Comparison of ENCODE assay signal across 8 mouse cellular contexts in genomic region chr6:71272316-71272741, GRCm38 (mm10). TPM values are rescaled to one million over a fixed set of nuclear protein-coding genes. Genes with fewer than 3 reads are reported as not detected.
DNase-seq lines count a peak whose midpoint lies in the region; ATAC-seq and TF ChIP-seq lines count a peak whose summit lies in the region.

No protein-coding gene starts in this region.

- H3K27me3 ChIP-seq in C2C12 (ENCODE audit: control insufficient read depth, insufficient read depth, insufficient read length): no peaks in the 10 kb centered on the region
- no peaks in the 10 kb centered on the region for H3K27me3 ChIP-seq in embryonic facial prominence, embryonic 10.5 days (replicated peaks; ENCODE audit: low read depth, poor library complexity, severe bottlenecking)
- H3K27me3 ChIP-seq in intestine, embryonic 16.5 days (replicated peaks; ENCODE audit: control insufficient read depth, insufficient read depth, low read length): no peaks in the 10 kb centered on the region
- H3K27me3 ChIP-seq in midbrain, embryonic 15.5 days (replicated peaks): no peaks in the 10 kb centered on the region

- DNase-seq in gastrocnemius, adult 18-20 months (ENCODE audit: low spot score): peak; percentile 14
- no peak for DNase-seq in gastrocnemius, postnatal 36 days
- DNase-seq in embryonic facial prominence, embryonic 10.5 days (ENCODE audit: low spot score): no peak
- no peak for DNase-seq in frontal cortex, postnatal 25 days (ENCODE audit: low spot score in 2 of 2)

- peaks cover 25% of the 10 kb centered on the region for H3K79me2 ChIP-seq in C2C12 (ENCODE audit: control insufficient read depth, insufficient read depth)

- peak overlapping the region; percentile 67 for H3K4me2 ChIP-seq in intestine, embryonic 16.5 days (ENCODE audit: low read depth, low read length)
- H3K4me2 ChIP-seq in midbrain, embryonic 15.5 days: peak overlapping the region; percentile 68

- peaks cover 17% of the 10 kb centered on the region for H3K4me1 ChIP-seq in embryonic facial prominence, embryonic 10.5 days
- peaks cover 15% of the 10 kb centered on the region for H3K4me1 ChIP-seq in intestine, embryonic 16.5 days (ENCODE audit: control insufficient read depth, insufficient read depth, low read length)
- peaks cover 18% of the 10 kb centered on the region for H3K4me1 ChIP-seq in midbrain, embryonic 15.5 days

- peak overlapping the region; percentile 97 for H3ac ChIP-seq in C2C12 (ENCODE audit: control insufficient read depth, insufficient read length, low read depth)

- H3K27ac ChIP-seq in embryonic facial prominence, embryonic 10.5 days (replicated peaks): peak overlapping the region; percentile 98
- peak overlapping the region; percentile 98 for H3K27ac ChIP-seq in intestine, embryonic 16.5 days (ENCODE audit: low read length)
- peak overlapping the region; percentile 97 for H3K27ac ChIP-seq in midbrain, embryonic 15.5 days

- H3K9ac ChIP-seq in intestine, embryonic 16.5 days (ENCODE audit: low read depth, low read length): peak overlapping the region; percentile 100
- peak overlapping the region; percentile 98 for H3K9ac ChIP-seq in midbrain, embryonic 15.5 days

- intact Hi-C loops in gastrocnemius, postnatal 36 days (cut with DNase I): loop anchor here (10.0 kb wide), 1 partner anchor 152 kb away; no protein-coding TSS in a partner anchor

- whole genome bisulfite sequencing in embryonic facial prominence, embryonic 10.5 days: 2% methylated on average over 11 of the region's 11 CpGs
- 1% methylated on average over 11 of the region's 11 CpGs for WGBS in intestine, embryonic 16.5 days
- under 1% methylated on average over 11 of the region's 11 CpGs for WGBS in midbrain, embryonic 15.5 days

- H3K4me3 ChIP-seq in C2C12 (ENCODE audit: insufficient read depth, poor library complexity, severe bottlenecking): peak overlapping the region; percentile 87
- peak overlapping the region; percentile 95 for H3K4me3 ChIP-seq in embryonic facial prominence, embryonic 10.5 days
- H3K4me3 ChIP-seq in intestine, embryonic 16.5 days (ENCODE audit: low read length): peak overlapping the region; percentile 92
- peak overlapping the region; percentile 93 for H3K4me3 ChIP-seq in midbrain, embryonic 15.5 days

- no peaks in the 10 kb centered on the region for H3K36me3 ChIP-seq in C2C12 (ENCODE audit: control insufficient read depth, insufficient read depth)
- H3K36me3 ChIP-seq in embryonic facial prominence, embryonic 10.5 days (replicated peaks): no peaks in the 10 kb centered on the region
- H3K36me3 ChIP-seq in intestine, embryonic 16.5 days (ENCODE audit: control insufficient read depth, insufficient read depth, low read length): no peaks in the 10 kb centered on the region
- no peaks in the 10 kb centered on the region for H3K36me3 ChIP-seq in midbrain, embryonic 15.5 days (replicated peaks)

- no peak; the same call in 1 of the 2 replicates for ATAC-seq in intestine, embryonic 16.5 days
- ATAC-seq in midbrain, embryonic 15.5 days (replicated peaks): 0 out of 2 replicates have a peak, but pooled peaks have one; percentile 5
- no peak for ATAC-seq in granulocyte monocyte progenitor cell, adult 5-6 weeks (replicated peaks; ENCODE audit: poor library complexity, severe bottlenecking)

- no peak for TF ChIP-seq CTCF in C2C12 (IDR thresholded peaks at IDR 0.05; ENCODE audit: control insufficient read depth, insufficient read depth, insufficient read length)

- peaks cover 10% of the 10 kb centered on the region for H3K79me3 ChIP-seq in C2C12 (ENCODE audit: low read depth)

- no peaks in the 10 kb centered on the region for H3K9me3 ChIP-seq in embryonic facial prominence, embryonic 10.5 days
- H3K9me3 ChIP-seq in intestine, embryonic 16.5 days (ENCODE audit: control insufficient read depth, low read length): no peaks in the 10 kb centered on the region
- no peaks in the 10 kb centered on the region for H3K9me3 ChIP-seq in midbrain, embryonic 15.5 days

TF ChIP-seq in C2C12, 6 proteins besides CTCF, POLR2A, EP300 and RAD21:
- TF ChIP-seq MYOG (IDR thresholded peaks at IDR 0.05; ENCODE audit: control insufficient read depth, extremely low read depth, insufficient read length): no peak
- TF ChIP-seq USF1 (IDR thresholded peaks at IDR 0.05; ENCODE audit: low read depth): no peak
- TF ChIP-seq MYOD1 (IDR thresholded peaks at IDR 0.05; ENCODE audit: control insufficient read depth, insufficient read length, low read depth): no peak
- no peak for TF ChIP-seq FOSL1 (IDR thresholded peaks at IDR 0.05; ENCODE audit: insufficient read depth, low read length, poor library complexity, severe bottlenecking)
- TF ChIP-seq MAX (IDR thresholded peaks at IDR 0.05): no peak
- no peak for TF ChIP-seq CEBPB (IDR thresholded peaks at IDR 0.05; ENCODE audit: low read depth)

RNA-seq across cellular contexts. Expression of gene Krcc1, which starts 0.9 kb away (rescaled TPM):
- 10 to 100 TPM; 26.4 to 36.1 TPM for total RNA-seq in gastrocnemius, adult 18-20 months (2021)
- 10 to 100 TPM; 22.9 to 24.8 TPM for total RNA-seq in gastrocnemius, postnatal 36 days (2021)
- polyA plus RNA-seq in C2C12 (2012; fragmentation: generic; extraction: Trizol): 11.5 TPM
- polyA plus RNA-seq in embryonic facial prominence, embryonic 10.5 days (2016; fragmentation: Nextera tagmentation; extraction: Ambion mirVana): 29.2 and 32.5 TPM in 2 replicates
- 70.8 and 72.0 TPM in 2 replicates for polyA plus RNA-seq in intestine, embryonic 16.5 days (2015; fragmentation: Nextera tagmentation; extraction: Ambion mirVana)
- polyA plus RNA-seq in midbrain, embryonic 15.5 days (2015; fragmentation: Nextera tagmentation; extraction: Ambion mirVana): 16.9 and 17.2 TPM in 2 replicates
- 54.1 and 65.1 TPM in 2 replicates for total RNA-seq in granulocyte monocyte progenitor cell, adult 5-6 weeks (2014; fragmentation: Nextera tagmentation)
- 104 and 123 TPM in 2 replicates for total RNA-seq in granulocyte monocyte progenitor cell, adult 5-6 weeks (2017)

RNA-seq across cellular contexts. Expression of gene Smyd1, which starts 49.7 kb away (rescaled TPM):
- 100 to 1,000 TPM; 308 to 323 TPM for total RNA-seq in gastrocnemius, adult 18-20 months (2021)
- total RNA-seq in gastrocnemius, postnatal 36 days (2021): 100 to 1,000 TPM; 336 to 365 TPM
- polyA plus RNA-seq in C2C12 (2012; fragmentation: generic; extraction: Trizol): 7.1 TPM
- 0.25 and 0.59 TPM in 2 replicates for polyA plus RNA-seq in embryonic facial prominence, embryonic 10.5 days (2016; fragmentation: Nextera tagmentation; extraction: Ambion mirVana)
- 0.34 and 0.36 TPM in 2 replicates for polyA plus RNA-seq in intestine, embryonic 16.5 days (2015; fragmentation: Nextera tagmentation; extraction: Ambion mirVana)
- 0.15 and 0.74 TPM in 2 replicates for polyA plus RNA-seq in midbrain, embryonic 15.5 days (2015; fragmentation: Nextera tagmentation; extraction: Ambion mirVana)
- total RNA-seq in granulocyte monocyte progenitor cell, adult 5-6 weeks (2014; fragmentation: Nextera tagmentation): not detected in 2 replicates
- total RNA-seq in granulocyte monocyte progenitor cell, adult 5-6 weeks (2017): not detected in 2 replicates

RNA-seq across cellular contexts. Expression of gene Cd8b1, which starts 50.3 kb away (rescaled TPM):
- total RNA-seq in gastrocnemius, adult 18-20 months (2021): not detected
- 1 to 10 TPM in 1 of 2 experiments, not detected in 1; 2.3 TPM for total RNA-seq in gastrocnemius, postnatal 36 days (2021)
- not detected for polyA plus RNA-seq in C2C12 (2012; fragmentation: generic; extraction: Trizol)
- 0.12 TPM in 1 of 2 replicates, not detected in the other for polyA plus RNA-seq in embryonic facial prominence, embryonic 10.5 days (2016; fragmentation: Nextera tagmentation; extraction: Ambion mirVana)
- not detected in 2 replicates for polyA plus RNA-seq in intestine, embryonic 16.5 days (2015; fragmentation: Nextera tagmentation; extraction: Ambion mirVana)
- polyA plus RNA-seq in midbrain, embryonic 15.5 days (2015; fragmentation: Nextera tagmentation; extraction: Ambion mirVana): not detected in 2 replicates
- not detected in 2 replicates for total RNA-seq in granulocyte monocyte progenitor cell, adult 5-6 weeks (2014; fragmentation: Nextera tagmentation)
- total RNA-seq in granulocyte monocyte progenitor cell, adult 5-6 weeks (2017): not detected in 2 replicates
